Mouse (Mus musculus) ovary, adult 2 months (tissue): ENCODE data around the gene Gm10338. TPM values are rescaled to one million over a fixed set of nuclear protein-coding genes. Genes with fewer than 3 reads are reported as not detected.

Experiments
- polyA plus RNA-seq: library from polyadenylated mRNA; depleted of rRNA; stranded (reverse); fragments of >200 nt; gene quantifications from 2 replicates; pipeline ENCODE4 v1.2.3, GENCODE M21; 2012; rRNA removed

Gene Gm10338
- polyA plus RNA-seq: not detected in 2 replicates

GRCm38 (mm10) chr14:7595492-7595891 is at the start of gene Gm10338:
Gene Gm10338, minus strand, starts transcription at chr14:7595592.

GRCm38 (mm10) chr14:7643872-7644271 is 48.5 kb upstream of the Gm10338 start, which contains the start of gene Gm10128:
Gene Gm10128, minus strand, starts transcription at chr14:7643972.

GRCm38 (mm10) chr14:7568382-7568781 is 27.0 kb downstream of the Gm10338 start, which contains the start of gene Gm3558:
Gene Gm3558, minus strand, starts transcription at chr14:7568566.

Other genes with a start within 250 kb of the Gm10338 start
- gene Gm8374, start 230.5 kb downstream of the Gm10338 start, polyA plus RNA-seq: not detected in 2 replicates
- not detected in 2 replicates for gene Gm3755, start 144.7 kb downstream of the Gm10338 start, polyA plus RNA-seq
- not detected in 2 replicates for gene Gm3752, start 111.8 kb downstream of the Gm10338 start, polyA plus RNA-seq
- gene Gm3558, start 27.0 kb downstream of the Gm10338 start, polyA plus RNA-seq: not detected in 2 replicates
- not detected in 2 replicates for gene Gm10128, start 48.4 kb upstream of the Gm10338 start, polyA plus RNA-seq
- gene Gm26661, start 196.0 kb upstream of the Gm10338 start, polyA plus RNA-seq: not detected in 2 replicates
- gene Flnb, start 222.4 kb upstream of the Gm10338 start, polyA plus RNA-seq: 37.4 and 40.3 TPM in 2 replicates